Mouse (Mus musculus) bone marrow, adult 2 months (tissue): Measurements from ENCODE around the gene Epb41l3. TPM values are rescaled to one million over a fixed set of nuclear protein-coding genes. Genes with fewer than 3 reads are reported as not detected.

Experiments
- H3K27ac ChIP-seq: fragments of 200-500 bp; 2 replicates; pipeline ENCODE4 v1.5.1; 2012; ENCODE audit warnings: low read depth, mild to moderate bottlenecking, control low read depth, inconsistent platforms, low read length; ENCODE audit not compliant: control insufficient read depth, poor library complexity, insufficient read depth
- H3K4me1 ChIP-seq: fragments of 200-500 bp; 2 replicates; pipeline ENCODE4 v1.6.1; 2011; ENCODE audit warnings: low read length; ENCODE audit not compliant: control insufficient read depth, insufficient read depth
- H3K4me3 ChIP-seq: fragments of 200-500 bp; replicated peaks from 2 replicates; pipeline ENCODE3; 2011; ENCODE audit warnings: mild to moderate bottlenecking, low read depth, low read length, control low read depth; ENCODE audit not compliant: control insufficient read depth
- CTCF ChIP-seq: fragments of 200-500 bp; IDR thresholded peaks from 2 replicates; pipeline ENCODE4 v1.5.1; 2011; ENCODE audit warnings: low read length, control low read depth; ENCODE audit not compliant: control insufficient read depth, insufficient read depth
- POLR2A ChIP-seq: fragments of 200-500 bp; IDR thresholded peaks from 2 replicates; pipeline ENCODE4 v1.6.1; 2011; ENCODE audit warnings: low read depth, mild to moderate bottlenecking, control low read depth, low read length, borderline replicate concordance; ENCODE audit not compliant: control insufficient read depth
- WGBS: fragments of 180-500 bp; shearing (Covaris S2); methylation state at CpG from one replicate; pipeline ENCODE4 v1.1.7; 2018; 5-methylcytosine and 5-hydroxymethylcytosine counted together
- polyA plus RNA-seq: library from polyadenylated mRNA; stranded (reverse); fragments of >200 nt; gene quantifications from 2 replicates; pipeline ENCODE4 v1.2.4, GENCODE M21; 2011; ENCODE audit warnings: low replicate concordance; ENCODE audit not compliant: missing spikeins, insufficient read depth, insufficient read length

Gene Epb41l3
- polyA plus RNA-seq, 1 experiment = 9.1 TPM

- TF ChIP-seq CTCF = no peak
- TF ChIP-seq POLR2A = no peak
- Histone ChIP-seq H3K27ac (no peak overlapping the region), H3K4me3 (no peak overlapping the region), H3K4me1 (no peaks in the 10 kb centered on the region; the same call in 1 of the 2 replicates)
- 81% methylated on average over 3 of the region's 3 CpGs for WGBS
These were observed 214.8 kb downstream of the Epb41l3 start for GRCm38 (mm10) chr17:69290272-69290671.

GRCm38 (mm10) chr17:69301552-69301951, 226.1 kb downstream of the Epb41l3 start:
- WGBS = 78% methylated on average over 4 of the region's 4 CpGs
- Histone ChIP-seq H3K4me3 (no peak overlapping the region), H3K27ac (no peak overlapping the region), H3K4me1 (no peaks in the 10 kb centered on the region)
- TF ChIP-seq CTCF (no peak), POLR2A (no peak)

- TF ChIP-seq CTCF = no peak
- no peak for TF ChIP-seq POLR2A
- Histone ChIP-seq H3K4me1 (no peaks in the 10 kb centered on the region), H3K27ac (no peak overlapping the region), H3K4me3 (no peak overlapping the region)
- 74% methylated on average over 11 of the region's 11 CpGs for WGBS
These were observed 228.2 kb downstream of the Epb41l3 start for GRCm38 (mm10) chr17:69303579-69304274.

- Histone ChIP-seq H3K4me3 (no peak overlapping the region), H3K27ac (no peak overlapping the region), H3K4me1 (no peaks in the 10 kb centered on the region)
- whole genome bisulfite sequencing = 86% methylated on average over 9 of the region's 9 CpGs
- TF ChIP-seq POLR2A (no peak), CTCF (no peak)
These were observed 232.2 kb downstream of the Epb41l3 start for GRCm38 (mm10) chr17:69307636-69308035.

GRCm38 (mm10) chr17:69309872-69310271, 234.4 kb downstream of the Epb41l3 start:
- Histone ChIP-seq H3K4me1 (no peaks in the 10 kb centered on the region), H3K4me3 (no peak overlapping the region), H3K27ac (no peak overlapping the region)
- WGBS = 80% methylated on average over 4 of the region's 4 CpGs
- TF ChIP-seq POLR2A = no peak
- TF ChIP-seq CTCF = no peak

GRCm38 (mm10) chr17:69320496-69320895, 245.0 kb downstream of the Epb41l3 start:
- Histone ChIP-seq H3K27ac (no peak overlapping the region), H3K4me1 (no peaks in the 10 kb centered on the region), H3K4me3 (no peak overlapping the region)
- 36% methylated on average over 10 of the region's 10 CpGs for WGBS
- no peak for TF ChIP-seq POLR2A
- TF ChIP-seq CTCF = no peak

GRCm38 (mm10) chr17:69322721-69323120, 247.2 kb downstream of the Epb41l3 start:
- Histone ChIP-seq H3K27ac (no peak overlapping the region), H3K4me3 (no peak overlapping the region), H3K4me1 (no peaks in the 10 kb centered on the region)
- 82% methylated on average over 2 of the region's 2 CpGs for WGBS
- TF ChIP-seq POLR2A (no peak), CTCF (no peak)

Other genes with a start within 250 kb of the Epb41l3 start
- not detected in 2 replicates for gene Tmem200c, start 249.1 kb upstream of the Epb41l3 start, polyA plus RNA-seq